ENCODE assay signal across 10 mouse cellular contexts in genomic region chr5:76540181-76540580, GRCm38 (mm10). TPM values are rescaled to one million over a fixed set of nuclear protein-coding genes. Genes with fewer than 3 reads are reported as not detected.
DNase-seq lines count a peak whose midpoint lies in the region; ATAC-seq lines count a peak whose summit lies in the region.
"Had no signal": no experiment of that assay in that cellular context is flagged by ENCODE, and none has a peak within 500 bp of the region (broad histone marks: within the 10 kb centered on the region; RNA-seq: fewer than 3 reads in every experiment).

No protein-coding gene starts in this region.

- WGBS in hindbrain, embryonic 16.5 days: 72% methylated on average over 8 of the region's 8 CpGs
- WGBS in hindbrain, embryonic 13.5 days: 77% methylated on average over 8 of the region's 8 CpGs

- H3K4me3 ChIP-seq in brown adipose tissue, adult 24 weeks (ENCODE audit: insufficient read depth, low read depth, low read length): peak overlapping the region; percentile 25; the same call in 1 of the 2 replicates
- no peak overlapping the region for H3K4me3 ChIP-seq in hindbrain, embryonic 16.5 days (ENCODE audit: low read length)
- H3K4me3 ChIP-seq in hindbrain, embryonic 13.5 days: no peak overlapping the region

- H3K27ac ChIP-seq in brown adipose tissue, adult 24 weeks (replicated peaks; ENCODE audit: low read depth, low read length): 0 out of 2 replicates have a peak overlapping the region, but pooled peaks have one; percentile 42
- H3K27ac ChIP-seq in hindbrain, embryonic 16.5 days (ENCODE audit: low read depth, low read length): no peak overlapping the region
- no peak overlapping the region for H3K27ac ChIP-seq in hindbrain, embryonic 13.5 days

- H3K9ac ChIP-seq in hindbrain, embryonic 16.5 days (ENCODE audit: low read depth, low read length): no peak overlapping the region
- no peak overlapping the region for H3K9ac ChIP-seq in hindbrain, embryonic 13.5 days

- intact Hi-C loops in left cerebral cortex, postnatal 25 days (cut with DNase I): loop anchor here (5.0 to 10.0 kb wide), 3 partner anchors 235 to 678 kb away; partner anchors contain the start of genes Clock and Srd5a3

- H3K27me3 ChIP-seq in hindbrain, embryonic 16.5 days (replicated peaks; ENCODE audit: control insufficient read depth, insufficient read depth, low read length): no peaks in the 10 kb centered on the region
- H3K27me3 ChIP-seq in hindbrain, embryonic 13.5 days: no peaks in the 10 kb centered on the region

- ATAC-seq in hindbrain, embryonic 16.5 days: no peak
- ATAC-seq in hindbrain, embryonic 13.5 days (ENCODE audit: low FRiP score): no peak

- DNase-seq in layer of hippocampus, adult 9-11 months: peak; percentile 33
- DNase-seq in layer of hippocampus, postnatal 36 days: no peak
- peak; percentile 54 for DNase-seq in ZHBTc4 (ENCODE audit: low read depth, low spot score)
- peak; percentile 38 to 94 for DNase-seq in left cerebral cortex, postnatal 25 days (ENCODE audit: low spot score in 2 of 2)
- DNase-seq in kidney, adult 9 months: no peak

- H3K9me3 ChIP-seq in hindbrain, embryonic 16.5 days (ENCODE audit: control insufficient read depth, low read length): no peaks in the 10 kb centered on the region
- H3K9me3 ChIP-seq in hindbrain, embryonic 13.5 days: no peaks in the 10 kb centered on the region

- no peaks in the 10 kb centered on the region for H3K4me1 ChIP-seq in brown adipose tissue, adult 24 weeks (ENCODE audit: control insufficient read depth, insufficient read depth, insufficient read length, low read length)
- no peaks in the 10 kb centered on the region for H3K4me1 ChIP-seq in hindbrain, embryonic 16.5 days (ENCODE audit: control insufficient read depth, insufficient read depth, low read depth, low read length)
- H3K4me1 ChIP-seq in hindbrain, embryonic 13.5 days (replicated peaks): no peaks in the 10 kb centered on the region

- H3K4me2 ChIP-seq in hindbrain, embryonic 16.5 days (ENCODE audit: low read length): no peak overlapping the region
- no peak overlapping the region for H3K4me2 ChIP-seq in hindbrain, embryonic 13.5 days

- peaks cover 54% of the 10 kb centered on the region for H3K36me3 ChIP-seq in hindbrain, embryonic 16.5 days (ENCODE audit: control insufficient read depth, insufficient read depth, low read length)
- peaks cover 81% of the 10 kb centered on the region for H3K36me3 ChIP-seq in hindbrain, embryonic 13.5 days

RNA-seq across cellular contexts. Expression of gene Exoc1, which starts 11.1 kb away (rescaled TPM):
- total RNA-seq in layer of hippocampus, postnatal 36 days (2021): 10 to 100 TPM; 55.9 to 57.4 TPM
- polyA plus RNA-seq in brown adipose tissue, adult 24 weeks (2012; ENCODE audit: insufficient read depth, insufficient read length, missing spikeins): 9.6 and 12.7 TPM in 2 replicates
- 10 to 100 TPM; 54.2 to 54.9 TPM for total RNA-seq in left cerebral cortex, postnatal 25 days (2021)
- polyA plus RNA-seq in hindbrain, embryonic 16.5 days (2015; fragmentation: Nextera tagmentation; extraction: Ambion mirVana): 53.2 and 56.7 TPM in 2 replicates
- polyA plus RNA-seq in hindbrain, embryonic 13.5 days (2015; fragmentation: Nextera tagmentation; extraction: Ambion mirVana): 56.6 and 57.1 TPM in 2 replicates

RNA-seq across cellular contexts. Expression of gene Cep135, which starts 48.3 kb away (rescaled TPM):
- total RNA-seq in layer of hippocampus, postnatal 36 days (2021): 1 to 10 TPM; 6.4 to 7.2 TPM
- 1.7 and 2.1 TPM in 2 replicates for polyA plus RNA-seq in brown adipose tissue, adult 24 weeks (2012; ENCODE audit: insufficient read depth, insufficient read length, missing spikeins)
- 1 to 10 TPM; 5.2 to 5.9 TPM for total RNA-seq in left cerebral cortex, postnatal 25 days (2021)
- polyA plus RNA-seq in hindbrain, embryonic 16.5 days (2015; fragmentation: Nextera tagmentation; extraction: Ambion mirVana): 3.1 and 3.4 TPM in 2 replicates
- 3.9 and 4.5 TPM in 2 replicates for polyA plus RNA-seq in hindbrain, embryonic 13.5 days (2015; fragmentation: Nextera tagmentation; extraction: Ambion mirVana)

RNA-seq across cellular contexts. Expression of gene Gm7271, which starts 56.3 kb away (rescaled TPM):
- not detected for total RNA-seq in layer of hippocampus, postnatal 36 days (2021)
- polyA plus RNA-seq in brown adipose tissue, adult 24 weeks (2012; ENCODE audit: insufficient read depth, insufficient read length, missing spikeins): not detected in 2 replicates
- 1 to 10 TPM in 1 of 2 experiments, not detected in 1; 1.2 TPM for total RNA-seq in left cerebral cortex, postnatal 25 days (2021)
- 0.86 and 1.2 TPM in 2 replicates for polyA plus RNA-seq in hindbrain, embryonic 16.5 days (2015; fragmentation: Nextera tagmentation; extraction: Ambion mirVana)
- polyA plus RNA-seq in hindbrain, embryonic 13.5 days (2015; fragmentation: Nextera tagmentation; extraction: Ambion mirVana): 1.8 and 2.4 TPM in 2 replicates
- total RNA-seq: liver, adult 2 months had no signal
- polyA plus RNA-seq: liver, adult 2 months; stomach, embryonic 16.5 days had no signal

Comparison
In these comparisons a context has a peak if more than half of its experiments do, and no peak if none do; other contexts are left out.
1. DNase-seq: peak in layer of hippocampus, adult 9-11 months (single experiment), ZHBTc4 (single experiment) and left cerebral cortex, postnatal 25 days (2 of 2); none in layer of hippocampus, postnatal 36 days (0 of 2) and kidney, adult 9 months (single experiment).